Mouse (Mus musculus): ENCODE measurements around the gene St8sia2. TPM values are rescaled to one million over a fixed set of nuclear protein-coding genes. Genes with fewer than 3 reads are reported as not detected.

The St8sia2 gene
- polyA plus RNA-seq, 1 experiment: 0.31 TPM

DNA sequence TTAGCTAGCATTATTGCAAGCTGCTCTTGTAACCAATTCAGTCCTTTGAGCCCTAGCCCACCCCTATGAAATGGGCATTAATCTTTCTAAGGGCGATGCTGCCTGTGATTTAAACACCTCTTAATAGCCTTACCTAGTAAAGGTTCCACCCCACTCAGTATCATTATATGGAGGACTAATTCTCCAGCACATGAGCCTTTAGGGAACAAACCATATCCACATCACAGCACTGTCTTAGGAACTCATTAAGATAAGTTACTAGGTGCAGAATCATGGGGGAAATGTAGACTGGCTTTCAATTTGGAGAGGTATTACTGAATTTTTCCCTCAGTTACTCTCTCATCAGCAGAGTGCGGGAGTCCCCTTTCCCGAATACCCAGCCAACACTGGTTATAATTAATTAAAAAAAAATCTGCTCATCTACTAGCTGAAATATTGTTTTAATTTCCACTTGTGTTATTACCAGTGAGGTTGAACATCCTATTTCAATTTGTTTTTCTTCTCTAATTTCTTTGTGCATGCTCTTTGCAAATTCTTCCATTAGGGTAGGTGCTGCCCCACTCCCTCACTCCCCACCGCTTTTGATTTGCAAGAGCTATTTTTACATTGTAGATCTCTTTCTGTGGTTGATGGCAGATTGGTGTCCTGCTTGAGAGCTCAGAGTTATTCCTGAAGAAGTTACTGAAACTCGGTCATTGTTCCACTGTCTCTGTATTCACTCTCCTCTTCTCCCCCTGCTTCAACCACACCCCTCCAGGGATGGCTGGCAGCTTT lies 103.9 kb downstream of the St8sia2 start:
- no peak for DNase-seq
- Histone ChIP-seq H3K27ac (ENCODE audit: insufficient read depth, low read depth, low read length) (no peak overlapping the region), H3K4me1 (ENCODE audit: control insufficient read depth, insufficient read depth, low read length) (no peaks in the 10 kb centered on the region), H3K4me3 (ENCODE audit: insufficient read depth, low read depth, low read length) (no peak overlapping the region), H3K36me3 (ENCODE audit: control insufficient read depth, insufficient read depth, low read length) (no peaks in the 10 kb centered on the region), H3K27me3 (replicated peaks; ENCODE audit: control insufficient read depth, insufficient read depth, low read length) (no peaks in the 10 kb centered on the region)
- WGBS: 78% methylated on average over 5 of the region's 5 CpGs
- no peak for TF ChIP-seq CTCF (conservative IDR thresholded peaks at IDR 0.05; ENCODE audit: insufficient read depth, insufficient read length, low read depth, low read length)
- no peak for TF ChIP-seq POLR2A (IDR thresholded peaks at IDR 0.05; ENCODE audit: low read depth, low read length)

DNA sequence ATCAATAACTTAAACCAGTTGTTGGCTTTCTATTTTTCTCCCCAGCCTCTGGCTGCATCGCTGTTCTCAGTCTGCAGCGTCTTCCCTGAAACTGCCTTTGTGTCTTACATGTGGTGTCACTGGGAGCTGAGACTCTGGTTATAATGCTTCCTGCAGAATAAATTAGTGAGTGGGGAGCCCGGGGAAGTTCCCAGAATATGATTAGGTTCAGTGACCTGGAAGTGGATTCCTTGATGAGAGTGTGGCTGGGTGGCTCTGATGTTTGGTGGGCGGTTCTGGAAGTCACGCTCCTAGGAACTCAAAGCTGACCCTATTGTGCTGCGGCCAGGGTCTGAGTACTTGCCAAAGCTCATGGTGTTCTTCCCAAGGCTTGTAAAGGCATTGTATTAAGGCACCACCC lies 119.0 kb downstream of the St8sia2 start:
- no peak overlapping the region for H3K27ac ChIP-seq (ENCODE audit: insufficient read depth, low read depth, low read length)
- no peak for DNase-seq
- 37% methylated on average over 6 of the region's 6 CpGs for WGBS
- no peak overlapping the region for H3K4me3 ChIP-seq (ENCODE audit: insufficient read depth, low read depth, low read length)
- no peak for TF ChIP-seq CTCF (conservative IDR thresholded peaks at IDR 0.05; ENCODE audit: insufficient read depth, insufficient read length, low read depth, low read length)
- H3K36me3 ChIP-seq (ENCODE audit: control insufficient read depth, insufficient read depth, low read length): no peaks in the 10 kb centered on the region
- no peaks in the 10 kb centered on the region for H3K4me1 ChIP-seq (ENCODE audit: control insufficient read depth, insufficient read depth, low read length)
- no peaks in the 10 kb centered on the region for H3K27me3 ChIP-seq (replicated peaks; ENCODE audit: control insufficient read depth, insufficient read depth, low read length)

DNA sequence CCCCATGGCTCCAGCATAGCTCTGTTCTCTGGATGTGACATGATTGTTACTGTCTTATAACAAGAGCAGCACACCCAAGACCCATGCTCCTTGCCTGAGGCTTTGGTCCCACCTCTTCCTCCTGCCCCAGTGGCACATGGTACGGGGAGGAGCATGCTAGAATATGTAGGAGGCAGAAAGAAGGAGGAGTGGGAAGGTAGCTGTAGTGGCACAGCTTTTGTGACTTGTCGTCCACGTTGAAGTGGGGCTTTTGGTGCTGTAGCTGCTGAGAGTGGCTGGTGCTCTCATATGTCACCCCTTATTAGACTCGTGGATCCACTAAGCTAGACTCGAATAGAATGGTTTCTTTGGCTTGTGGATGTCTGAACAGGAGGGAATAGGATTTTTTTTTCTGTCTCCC lies 121.7 kb downstream of the St8sia2 start:
- Histone ChIP-seq H3K4me1 (ENCODE audit: control insufficient read depth, insufficient read depth, low read length) (no peaks in the 10 kb centered on the region), H3K27ac (ENCODE audit: insufficient read depth, low read depth, low read length) (no peak overlapping the region), H3K4me3 (ENCODE audit: insufficient read depth, low read depth, low read length) (no peak overlapping the region), H3K36me3 (ENCODE audit: control insufficient read depth, insufficient read depth, low read length) (no peaks in the 10 kb centered on the region), H3K27me3 (replicated peaks; ENCODE audit: control insufficient read depth, insufficient read depth, low read length) (no peaks in the 10 kb centered on the region)
- 87% methylated on average over 5 of the region's 5 CpGs for WGBS
- DNase-seq: no peak
- no peak for TF ChIP-seq CTCF (conservative IDR thresholded peaks at IDR 0.05; ENCODE audit: insufficient read depth, insufficient read length, low read depth, low read length)
- no peak for TF ChIP-seq POLR2A (IDR thresholded peaks at IDR 0.05; ENCODE audit: low read depth, low read length)

DNA sequence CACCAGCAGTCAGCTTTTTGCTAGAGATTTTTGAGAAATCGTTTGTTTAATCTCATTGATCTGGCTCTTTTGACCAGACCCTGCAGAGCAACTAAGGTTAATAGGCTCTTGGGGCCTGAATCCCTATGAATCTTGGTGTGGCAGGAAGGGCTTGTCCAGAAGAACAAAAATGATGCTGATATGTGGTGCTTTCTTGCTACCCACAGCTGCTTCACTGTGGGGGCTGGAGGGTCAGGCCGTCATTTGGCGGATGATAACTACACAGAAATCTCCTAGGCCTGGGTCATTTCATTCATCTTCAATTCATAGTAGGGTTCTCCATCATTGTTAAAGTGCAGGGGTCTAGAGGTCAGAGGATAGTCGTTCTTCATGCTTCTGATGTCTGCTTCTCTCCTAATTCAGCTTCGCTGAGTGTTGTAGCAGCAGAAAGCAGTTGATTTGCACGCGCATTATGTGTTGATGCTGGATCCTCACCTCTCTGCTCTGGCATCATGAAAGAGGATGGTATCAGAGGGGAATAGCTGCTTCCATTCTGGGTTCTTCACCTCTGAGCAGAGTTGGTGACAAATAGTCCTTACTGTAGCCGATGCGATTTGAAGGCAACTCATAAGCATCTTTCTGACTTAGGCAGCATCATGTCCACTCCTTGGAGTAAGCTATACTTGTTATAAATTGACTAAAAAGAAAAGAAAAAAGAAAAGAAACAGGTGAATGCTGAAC lies 122.4 kb downstream of the St8sia2 start:
- Histone ChIP-seq H3K27me3 (replicated peaks; ENCODE audit: control insufficient read depth, insufficient read depth, low read length) (no peaks in the 10 kb centered on the region), H3K36me3 (ENCODE audit: control insufficient read depth, insufficient read depth, low read length) (no peaks in the 10 kb centered on the region), H3K4me3 (ENCODE audit: insufficient read depth, low read depth, low read length) (no peak overlapping the region), H3K27ac (ENCODE audit: insufficient read depth, low read depth, low read length) (no peak overlapping the region), H3K4me1 (ENCODE audit: control insufficient read depth, insufficient read depth, low read length) (no peaks in the 10 kb centered on the region)
- no peak for TF ChIP-seq POLR2A (IDR thresholded peaks at IDR 0.05; ENCODE audit: low read depth, low read length)
- no peak for TF ChIP-seq CTCF (conservative IDR thresholded peaks at IDR 0.05; ENCODE audit: insufficient read depth, insufficient read length, low read depth, low read length)
- WGBS: 86% methylated on average over 9 of the region's 9 CpGs
- no peak for DNase-seq

DNA sequence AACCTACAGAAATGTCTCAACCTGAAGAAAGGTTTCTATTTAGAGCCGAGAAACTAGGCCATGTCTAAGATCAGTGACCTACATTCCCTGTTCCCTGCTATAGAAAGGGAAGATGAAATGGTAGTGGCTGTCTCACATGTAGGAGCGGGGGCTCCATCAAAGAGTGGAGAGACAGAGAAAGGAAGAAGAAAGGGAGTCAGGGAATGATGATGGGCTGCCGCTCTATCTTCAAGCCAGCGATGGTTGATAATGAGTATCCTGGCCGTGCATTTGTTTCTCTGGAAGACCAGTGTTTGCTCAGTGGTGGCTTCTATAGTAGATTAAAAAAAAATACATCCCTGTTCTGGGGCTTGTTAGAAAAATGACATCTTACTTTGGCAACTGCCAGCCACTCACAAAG lies 123.0 kb downstream of the St8sia2 start:
- H3K4me3 ChIP-seq (ENCODE audit: insufficient read depth, low read depth, low read length): no peak overlapping the region
- no peak overlapping the region for H3K27ac ChIP-seq (ENCODE audit: insufficient read depth, low read depth, low read length)

More for the DNA sequence above, 123.0 kb downstream of the St8sia2 start:
- 93% methylated on average over 5 of the region's 5 CpGs for WGBS
- DNase-seq: no peak
- Histone ChIP-seq H3K27me3 (replicated peaks; ENCODE audit: control insufficient read depth, insufficient read depth, low read length) (no peaks in the 10 kb centered on the region), H3K4me1 (ENCODE audit: control insufficient read depth, insufficient read depth, low read length) (no peaks in the 10 kb centered on the region), H3K36me3 (ENCODE audit: control insufficient read depth, insufficient read depth, low read length) (no peaks in the 10 kb centered on the region)
- TF ChIP-seq POLR2A (IDR thresholded peaks at IDR 0.05; ENCODE audit: low read depth, low read length) (no peak), CTCF (conservative IDR thresholded peaks at IDR 0.05; ENCODE audit: insufficient read depth, insufficient read length, low read depth, low read length) (no peak)

All from kidney, adult 2 months (tissue).